Mouse (Mus musculus) B cell, adult 2 months (primary cell): Measurements from ENCODE around the gene Ankfn1.

Experiments used
- DNase-seq, 2 experiments: peaks; one replicate each; pipeline ENCODE4 v3.0.0; 2022

The Ankfn1 gene

GRCm38 (mm10) chr11:89673916-89674507 is 103.4 kb downstream of the Ankfn1 start:
- DNase-seq = no peak

- DNase-seq = no peak
These were observed 104.9 kb downstream of the Ankfn1 start for GRCm38 (mm10) chr11:89672510-89673085.

DNA sequence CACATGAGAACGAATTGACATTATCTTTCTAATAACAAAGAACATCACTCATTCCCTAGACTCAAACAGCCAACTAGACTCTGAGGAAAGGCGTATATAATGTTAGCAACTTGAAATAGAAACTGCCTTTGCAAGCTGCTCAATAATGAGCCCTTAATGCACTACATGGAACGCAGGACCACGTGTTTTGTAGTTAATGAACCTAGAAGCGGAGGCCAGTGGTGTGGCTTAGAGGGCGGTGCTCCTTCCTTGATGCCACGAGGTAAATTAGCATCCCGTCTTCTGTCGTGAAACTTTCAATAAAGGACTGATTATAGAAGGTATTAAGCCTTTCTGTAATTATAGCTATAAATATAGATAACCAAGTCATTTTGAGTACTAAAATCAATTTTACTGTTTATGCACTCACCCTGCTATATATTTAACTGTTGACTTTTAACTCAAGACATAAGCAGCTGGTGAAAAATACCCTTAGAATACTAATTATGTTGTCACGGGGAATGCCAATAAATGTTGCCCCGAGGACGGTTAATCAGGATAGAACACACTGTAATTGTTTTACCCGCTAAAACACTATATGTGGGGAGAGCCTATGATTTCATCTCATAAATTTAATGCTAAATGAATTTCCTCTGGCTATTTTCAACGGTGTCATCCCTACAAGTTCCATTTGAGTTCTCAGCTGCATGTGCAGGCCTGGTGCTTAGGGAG is 112.1 kb downstream of the Ankfn1 start:
- DNase-seq = no peak

DNA sequence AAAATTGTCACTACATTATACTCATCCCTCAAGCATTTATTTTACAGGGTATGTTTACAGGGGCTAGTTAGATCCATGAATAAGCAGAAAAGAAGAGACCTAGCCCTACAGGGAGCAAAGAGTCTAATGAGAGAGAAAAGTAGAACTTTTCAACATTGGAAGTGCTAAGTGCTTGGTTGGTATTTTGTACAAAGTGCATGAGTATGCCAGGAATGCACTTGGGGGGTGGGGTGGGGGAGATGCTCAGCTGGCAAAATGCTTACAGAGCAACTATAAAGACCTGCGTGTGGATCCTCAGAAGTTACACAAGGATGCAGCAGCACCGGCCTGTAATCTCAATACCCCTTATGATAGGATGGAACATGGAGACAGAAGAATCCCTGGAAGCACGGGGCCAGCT is 118.4 kb downstream of the Ankfn1 start:
- no peak for DNase-seq

- no peak for DNase-seq
These were observed 120.9 kb downstream of the Ankfn1 start for GRCm38 (mm10) chr11:89656556-89656955.

- no peak for DNase-seq
These were observed 141.7 kb downstream of the Ankfn1 start for GRCm38 (mm10) chr11:89635740-89636139.

GRCm38 (mm10) chr11:89631315-89631714 is 146.1 kb downstream of the Ankfn1 start:
- no peak for DNase-seq

GRCm38 (mm10) chr11:89628562-89628961 is 148.9 kb downstream of the Ankfn1 start:
- no peak for DNase-seq

DNA sequence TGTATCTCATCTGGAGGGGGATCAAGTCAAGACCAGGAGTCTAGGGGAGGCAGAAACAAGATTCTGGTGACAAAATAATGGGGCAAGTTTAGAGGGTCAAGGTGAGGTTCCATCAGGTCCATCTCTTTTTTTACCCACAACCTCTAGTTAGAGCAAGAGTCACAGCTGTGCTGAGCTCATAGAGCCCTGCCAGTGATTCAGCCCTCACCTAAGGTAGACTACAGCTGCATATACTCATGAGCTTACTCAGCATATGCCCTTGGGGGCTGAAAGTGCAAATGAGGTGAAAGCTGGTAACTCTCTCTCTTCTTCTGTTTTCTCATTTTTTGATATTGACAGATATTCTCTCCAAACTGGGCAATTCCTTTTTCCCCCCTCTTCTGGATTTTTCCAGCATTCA is 150.2 kb downstream of the Ankfn1 start:
- no peak for DNase-seq

- DNase-seq = no peak
These were observed 153.6 kb downstream of the Ankfn1 start for GRCm38 (mm10) chr11:89623698-89624445.

- DNase-seq = no peak
These were observed 157.5 kb downstream of the Ankfn1 start for GRCm38 (mm10) chr11:89619955-89620354.

GRCm38 (mm10) chr11:89615806-89616205 is 161.6 kb downstream of the Ankfn1 start:
- no peak for DNase-seq

GRCm38 (mm10) chr11:89611596-89611995 is 165.9 kb downstream of the Ankfn1 start:
- DNase-seq = no peak

DNA sequence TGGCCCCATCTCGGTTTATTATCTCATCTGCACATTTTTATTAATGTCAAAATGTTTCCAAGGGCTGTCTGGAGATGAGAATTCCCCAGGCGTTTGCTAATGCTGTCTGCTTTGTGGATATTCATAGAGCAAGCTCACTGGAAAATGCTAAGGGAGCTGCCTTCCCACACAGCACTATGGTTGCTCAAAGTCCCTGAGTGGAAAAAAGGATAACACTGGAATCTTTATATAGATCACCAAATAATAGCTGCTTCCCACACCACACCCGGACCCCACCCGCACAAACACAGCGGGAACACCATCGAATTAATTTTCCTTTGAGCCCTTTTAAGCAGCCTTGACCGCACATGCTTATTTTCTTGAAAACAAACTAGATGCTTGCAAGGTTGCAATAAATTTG is 169.4 kb downstream of the Ankfn1 start:
- DNase-seq = no peak

DNA sequence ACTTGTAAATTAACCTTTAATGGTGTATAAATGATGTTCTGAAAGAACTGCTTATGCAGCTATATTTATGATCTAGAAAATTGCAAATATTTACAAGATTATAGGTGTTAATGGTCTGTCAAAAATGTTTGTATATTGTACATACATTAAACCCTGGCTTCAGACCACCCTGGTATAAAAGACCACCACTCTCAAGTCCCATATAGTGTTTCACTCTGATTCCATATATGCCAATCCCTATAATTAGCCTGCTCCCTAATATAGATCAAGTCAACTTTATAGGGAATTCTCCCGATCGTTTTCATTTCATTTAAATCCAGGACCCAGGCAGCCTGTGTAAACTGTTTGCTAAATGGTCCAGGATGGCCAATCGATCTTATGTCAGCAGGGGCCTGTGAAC is 170.2 kb downstream of the Ankfn1 start:
- DNase-seq = no peak

- DNase-seq = no peak
These were observed 171.1 kb downstream of the Ankfn1 start for GRCm38 (mm10) chr11:89606346-89606745.

- no peak for DNase-seq
These were observed 174.5 kb downstream of the Ankfn1 start for GRCm38 (mm10) chr11:89602966-89603365.

DNA sequence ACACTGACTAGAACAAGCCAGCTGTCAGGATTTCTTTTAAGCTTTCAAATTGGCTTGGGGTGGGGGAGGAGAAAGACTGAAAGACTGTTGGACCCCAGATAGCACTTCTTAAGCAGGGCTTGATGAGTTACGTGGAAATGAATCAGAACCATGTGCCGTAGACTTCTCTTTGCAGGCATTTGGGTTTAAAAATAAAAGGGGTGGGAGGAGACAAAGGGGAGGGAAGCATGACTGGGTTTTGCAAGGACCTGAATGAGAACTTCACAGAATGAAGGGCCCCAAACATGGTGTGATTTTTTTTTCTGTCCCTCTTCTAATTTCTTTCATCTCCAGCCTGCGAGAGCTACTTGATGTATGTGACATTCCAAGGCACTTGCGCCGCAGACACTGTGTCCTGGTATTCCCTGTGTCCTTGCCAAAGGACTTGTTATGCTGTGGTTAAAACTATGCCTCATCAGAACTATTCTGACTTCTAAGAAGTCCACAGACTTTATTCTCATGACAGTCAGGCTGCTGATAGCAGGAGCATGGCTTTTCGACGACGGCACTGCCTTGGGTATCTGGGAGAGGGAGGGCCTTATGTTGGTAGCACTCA is 176.4 kb downstream of the Ankfn1 start:
- no peak for DNase-seq

GRCm38 (mm10) chr11:89590273-89590874 is 187.1 kb downstream of the Ankfn1 start:
- DNase-seq = no peak

GRCm38 (mm10) chr11:89586341-89586740 is 191.1 kb downstream of the Ankfn1 start:
- no peak for DNase-seq

- DNase-seq = no peak
These were observed 197.6 kb downstream of the Ankfn1 start for GRCm38 (mm10) chr11:89579826-89580225.

DNA sequence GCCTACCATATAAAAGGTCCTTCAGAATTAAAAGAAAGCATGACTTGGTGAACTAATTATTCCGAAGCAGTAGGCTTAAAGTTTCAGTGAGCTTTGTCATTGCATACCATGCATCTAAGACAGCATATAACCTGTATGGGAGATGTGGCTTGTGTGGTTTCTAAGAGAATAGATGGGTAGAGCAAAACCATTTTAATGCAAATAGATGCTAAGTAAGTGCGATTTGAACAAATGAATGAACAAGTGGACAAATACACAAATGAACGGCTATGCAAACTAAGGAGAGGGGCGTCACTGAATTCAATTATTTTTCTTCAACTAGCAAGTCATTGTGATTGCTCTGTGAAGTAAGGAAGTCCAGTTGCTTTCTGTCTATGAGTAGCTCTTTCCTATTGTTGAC is 198.3 kb downstream of the Ankfn1 start:
- no peak for DNase-seq
